Mouse (Mus musculus) ES-CJ7 (cell line): ENCODE measurements around the gene D630003M21Rik.

ENCODE experiments used
- DNase-seq: peaks from one replicate; pipeline ENCODE4 v3.0.0; 2011; ENCODE audit warnings: low read depth, low spot score

D630003M21Rik gene

GRCm38 (mm10) chr2:158228670-158229502, at the start of gene D630003M21Rik:
Gene D630003M21Rik (minus strand): TSS chr2:158229222.
- peak; percentile 46 for DNase-seq

DNA sequence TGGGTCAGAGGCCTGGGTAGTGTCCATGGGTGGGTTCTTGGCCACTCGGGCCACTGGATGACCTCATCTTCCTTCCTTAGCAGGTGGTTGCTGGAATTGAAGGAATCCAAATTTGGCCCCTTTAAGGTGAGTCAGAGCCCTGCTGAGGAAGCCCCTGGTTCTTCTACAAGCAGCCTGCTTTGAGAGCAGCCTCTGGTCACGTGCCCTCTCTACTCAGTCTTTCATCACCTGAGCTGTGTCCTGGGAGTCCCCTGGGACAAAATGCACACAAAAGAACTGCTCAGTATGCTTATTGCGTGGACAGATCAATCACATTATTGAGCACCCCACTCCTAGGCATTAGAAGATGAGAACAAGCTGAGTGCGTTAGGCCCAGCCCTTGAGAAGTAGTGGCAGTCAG, 47.9 kb upstream of the D630003M21Rik start:
- no peak for DNase-seq

DNA sequence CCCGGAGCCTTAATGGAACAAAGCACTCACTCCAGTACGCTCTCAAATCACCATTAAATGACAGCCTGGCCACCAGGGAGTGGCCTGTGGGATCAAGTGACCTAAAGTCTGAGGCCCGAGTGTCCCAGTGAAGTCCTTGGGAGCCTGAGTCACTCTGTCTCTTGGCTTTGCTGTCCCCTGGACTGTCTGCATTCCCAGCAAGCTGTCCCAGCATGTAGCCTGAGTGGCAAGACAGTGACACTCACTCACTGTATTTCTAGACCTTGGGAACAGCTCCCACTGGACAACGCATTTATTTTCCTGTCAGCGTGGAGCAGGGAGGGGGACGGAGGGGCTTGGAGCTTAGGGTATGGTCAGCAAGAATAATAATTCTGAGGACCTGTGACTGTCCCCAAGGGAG, 47.4 kb upstream of the D630003M21Rik start:
- DNase-seq = no peak

GRCm38 (mm10) chr2:158275811-158276210, 46.8 kb upstream of the D630003M21Rik start:
- no peak for DNase-seq

- no peak for DNase-seq
Observed at GRCm38 (mm10) chr2:158275349-158275748, 46.3 kb upstream of the D630003M21Rik start.

DNA sequence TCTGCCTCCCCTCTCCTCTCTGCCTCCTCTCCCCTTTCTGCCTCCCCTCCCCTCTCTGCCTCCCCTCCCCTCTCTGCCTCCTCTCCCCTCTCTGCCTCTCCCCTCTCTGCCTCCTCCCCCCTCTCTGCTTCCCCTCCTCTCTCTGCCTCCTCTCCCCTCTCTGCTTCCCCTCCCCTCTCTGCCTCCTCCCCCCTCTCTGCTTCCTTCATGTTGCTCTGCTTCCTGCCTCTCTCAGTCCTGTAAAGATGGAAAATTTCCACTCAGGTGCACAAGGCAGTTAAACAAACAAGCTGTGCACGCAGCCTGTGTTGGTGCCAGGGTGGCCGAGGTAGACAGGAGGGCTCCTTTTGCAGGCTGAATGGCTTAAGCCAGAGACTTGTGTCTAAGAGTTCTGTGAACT, 44.6 kb upstream of the D630003M21Rik start:
- DNase-seq = no peak

- no peak for DNase-seq
Observed at GRCm38 (mm10) chr2:158270017-158270416, 41.0 kb upstream of the D630003M21Rik start.

GRCm38 (mm10) chr2:158264877-158265276, 35.9 kb upstream of the D630003M21Rik start:
- DNase-seq = no peak

- DNase-seq = no peak
Observed at GRCm38 (mm10) chr2:158259498-158259897, 30.5 kb upstream of the D630003M21Rik start.

GRCm38 (mm10) chr2:158258781-158259180, 29.8 kb upstream of the D630003M21Rik start:
- peak; percentile 90 for DNase-seq

- peak; percentile 16 for DNase-seq
Observed at GRCm38 (mm10) chr2:158258005-158258418, 29.0 kb upstream of the D630003M21Rik start, which contains the start of gene Bpi. Gene Bpi (plus strand): TSS chr2:158258094.

GRCm38 (mm10) chr2:158256894-158257293, 27.9 kb upstream of the D630003M21Rik start:
- DNase-seq = peak; percentile 38

DNA sequence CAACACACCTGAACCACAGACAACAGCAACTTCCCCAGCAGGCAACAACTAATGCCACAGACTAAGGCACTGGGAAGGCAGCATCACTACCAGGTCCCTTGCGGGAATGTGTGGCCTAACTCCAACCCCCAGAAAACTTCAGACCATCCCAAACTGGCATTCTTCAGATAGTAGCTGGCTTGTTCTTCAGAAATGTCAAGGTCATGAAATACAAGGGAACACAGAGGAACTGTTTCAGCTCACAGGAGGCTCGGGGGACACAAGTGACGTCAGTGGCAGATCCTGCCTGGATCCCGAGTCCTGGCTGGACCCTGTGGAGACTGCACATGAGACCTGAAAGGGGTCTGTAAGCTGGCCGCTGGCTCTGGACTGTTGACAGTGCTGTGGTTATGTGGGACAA, 24.8 kb upstream of the D630003M21Rik start:
- DNase-seq = no peak

DNA sequence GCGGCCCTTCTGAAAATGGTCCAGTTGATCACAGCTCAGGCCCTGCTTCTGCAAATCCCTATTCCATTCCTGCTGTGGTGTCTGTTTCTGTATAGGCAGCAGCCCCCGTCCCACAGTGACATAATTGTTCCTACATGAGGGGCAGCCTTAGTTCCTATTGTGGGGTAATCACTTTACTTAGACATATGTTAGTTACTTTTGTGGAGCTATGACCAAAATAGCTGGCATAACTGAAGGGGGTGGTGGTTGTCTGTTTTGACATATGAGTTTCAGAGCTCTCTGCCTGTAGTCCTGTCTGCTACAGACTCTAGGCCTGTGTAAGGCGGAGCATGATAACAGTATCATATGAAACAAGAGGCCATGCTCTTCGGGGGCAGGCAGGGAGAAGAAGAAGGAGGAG, 21.5 kb upstream of the D630003M21Rik start:
- no peak for DNase-seq

GRCm38 (mm10) chr2:158248318-158248717, 19.3 kb upstream of the D630003M21Rik start:
- no peak for DNase-seq

DNA sequence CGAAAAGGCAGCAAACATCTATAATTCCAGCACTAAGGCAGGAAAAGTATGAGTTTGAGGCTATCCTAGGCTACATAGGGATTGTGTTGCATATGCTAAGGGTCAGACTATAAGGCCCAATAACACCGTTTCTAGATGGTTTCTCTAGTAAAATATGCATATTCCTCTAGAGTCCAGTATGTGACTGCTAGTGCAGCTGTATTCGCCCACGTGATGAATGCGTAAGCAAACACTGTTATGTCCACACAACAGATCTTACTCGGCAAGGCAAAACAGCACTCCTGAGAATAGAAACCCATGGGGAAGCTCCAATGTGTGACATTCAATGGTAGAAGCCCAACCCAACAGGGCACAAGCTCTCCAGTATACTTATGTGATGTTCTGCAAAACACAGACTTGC, 18.8 kb upstream of the D630003M21Rik start:
- no peak for DNase-seq

DNA sequence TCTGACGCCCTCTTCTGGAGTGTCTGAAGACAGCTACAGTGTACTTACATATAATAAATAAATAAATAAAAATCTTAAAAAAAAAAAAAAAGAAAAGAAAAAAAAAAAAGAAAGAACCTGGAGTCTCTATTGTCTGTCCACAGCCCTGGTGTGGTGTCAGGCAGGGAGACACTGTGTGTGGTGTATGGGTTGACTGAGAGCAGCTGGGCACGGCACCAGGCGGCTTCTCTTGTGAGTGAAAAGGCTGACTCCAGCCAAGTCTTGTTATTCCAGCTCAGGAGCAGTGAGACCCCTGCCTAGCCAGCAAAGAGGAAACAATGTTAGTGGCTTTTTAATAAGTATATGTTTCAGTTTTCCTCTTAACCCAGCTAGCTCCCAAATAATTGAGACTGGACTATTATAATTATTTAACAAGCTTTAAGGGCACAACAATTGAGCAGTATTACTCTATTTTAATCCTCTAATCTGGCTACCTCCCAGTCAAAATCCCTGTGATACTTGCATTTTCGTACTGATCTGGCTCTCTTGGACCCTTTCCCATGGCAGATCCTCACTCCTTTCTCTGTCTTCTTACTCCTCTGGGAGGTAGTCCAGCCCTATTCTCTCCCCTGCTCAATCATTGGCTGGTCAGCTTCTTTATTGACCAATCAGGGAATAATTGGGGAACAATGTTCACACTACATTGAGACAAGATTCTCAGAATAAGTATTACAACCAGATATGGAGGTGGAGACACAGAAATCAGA, 16.2 kb upstream of the D630003M21Rik start:
- DNase-seq = no peak

GRCm38 (mm10) chr2:158243129-158243870, 14.3 kb upstream of the D630003M21Rik start:
- DNase-seq = no peak

DNA sequence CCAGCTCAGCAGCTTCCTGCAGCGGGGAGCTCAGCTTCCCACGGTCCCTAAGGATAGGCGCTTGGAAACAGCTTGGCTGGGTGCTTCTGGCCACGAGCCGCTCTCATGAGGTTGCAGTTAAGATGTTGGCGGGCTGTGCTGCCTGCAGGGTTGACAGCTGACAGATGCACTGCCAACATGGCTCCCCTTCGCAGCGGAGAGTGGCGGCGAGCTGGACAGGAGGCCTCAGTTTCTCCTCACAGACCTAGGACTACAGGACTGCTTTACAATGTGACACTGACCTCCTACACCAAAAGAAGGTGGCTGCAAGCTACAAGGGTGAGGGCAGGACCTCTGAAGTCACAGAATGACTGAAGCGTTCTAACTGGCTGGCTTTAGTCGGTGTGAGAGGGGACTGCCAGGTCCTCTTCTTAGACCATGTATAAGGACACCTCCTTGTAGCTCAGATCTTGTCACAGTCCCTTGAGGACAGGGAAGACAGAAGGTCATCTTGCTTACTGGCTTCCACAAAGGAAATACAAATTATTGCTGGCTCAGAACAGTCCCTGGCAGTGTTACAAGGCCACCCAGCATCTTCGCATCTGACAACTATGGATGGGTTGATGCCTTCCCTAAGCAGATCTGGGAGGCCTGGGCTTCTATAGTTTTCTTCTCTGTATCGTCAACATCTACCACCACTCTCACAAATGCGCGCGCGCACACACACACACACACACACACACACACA, 13.3 kb upstream of the D630003M21Rik start:
- DNase-seq = no peak

DNA sequence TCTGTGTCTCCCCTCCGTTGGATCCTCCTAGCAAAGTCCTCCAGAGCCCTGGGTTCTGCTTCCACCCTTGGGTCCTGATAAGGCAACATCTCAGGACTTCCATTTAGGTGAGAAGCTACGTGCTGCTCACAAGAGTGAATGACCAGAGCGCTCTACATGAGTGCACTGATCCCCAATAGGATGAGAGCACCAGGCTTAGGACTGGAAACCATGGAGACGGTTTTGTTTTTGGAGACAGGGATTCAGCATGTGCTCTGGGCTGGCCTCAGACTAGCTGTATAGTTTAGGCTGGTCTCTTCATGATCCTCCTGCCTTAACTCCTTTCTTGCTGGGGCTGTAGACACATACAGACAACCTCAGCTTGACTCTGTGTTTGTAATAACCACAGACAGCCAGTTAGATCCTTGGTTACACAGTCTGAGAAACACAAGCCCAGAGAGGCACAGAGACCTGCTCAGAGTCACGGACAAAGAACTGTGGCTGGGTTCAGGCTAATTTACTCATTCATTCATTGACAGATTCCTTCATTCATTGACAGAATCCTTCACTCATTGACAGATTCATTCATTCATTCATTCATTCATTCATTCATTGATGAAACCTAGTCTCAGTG, 12.2 kb upstream of the D630003M21Rik start:
- no peak for DNase-seq

- DNase-seq = no peak
Observed at GRCm38 (mm10) chr2:158238101-158238500, 9.1 kb upstream of the D630003M21Rik start.
